Mouse (Mus musculus): Measurements from ENCODE around the gene Cfap206. TPM values are rescaled to one million over a fixed set of nuclear protein-coding genes. Genes with fewer than 3 reads are reported as not detected.
A peak's percentile ranks its signal among the peaks of the same experiment; 100 is the strongest.

Gene Cfap206
- polyA plus RNA-seq, 1 experiment from 2014 or later: 11.1 TPM

- ATAC-seq (ENCODE audit: low read depth): no peak
- WGBS: 63% methylated on average over 4 of the region's 4 CpGs
- Histone ChIP-seq H3K4me3 (ENCODE audit: low read length) (no peak overlapping the region), H3K36me3 (ENCODE audit: control insufficient read depth, insufficient read depth, low read length) (no peaks in the 10 kb centered on the region), H3K9ac (ENCODE audit: low read length) (no peak overlapping the region), H3K27me3 (ENCODE audit: control insufficient read depth, insufficient read depth, low read depth, low read length) (no peaks in the 10 kb centered on the region), H3K27ac (ENCODE audit: low read length) (no peak overlapping the region), H3K4me1 (replicated peaks; ENCODE audit: control insufficient read depth, insufficient read depth, low read length) (no peaks in the 10 kb centered on the region), H3K4me2 (ENCODE audit: low read depth, low read length) (no peak overlapping the region), H3K9me3 (ENCODE audit: control insufficient read depth, low read length) (peaks cover 5% of the 10 kb centered on the region)
Measured at GRCm38 (mm10) chr4:34723186-34723585, 6.8 kb downstream of the Cfap206 start.

GRCm38 (mm10) chr4:34720127-34720895 is 9.7 kb downstream of the Cfap206 start:
- Histone ChIP-seq H3K4me1 (replicated peaks; ENCODE audit: control insufficient read depth, insufficient read depth, low read length) (no peaks in the 10 kb centered on the region), H3K9me3 (ENCODE audit: control insufficient read depth, low read length) (peaks cover 5% of the 10 kb centered on the region), H3K36me3 (ENCODE audit: control insufficient read depth, insufficient read depth, low read length) (no peaks in the 10 kb centered on the region), H3K27me3 (ENCODE audit: control insufficient read depth, insufficient read depth, low read depth, low read length) (no peaks in the 10 kb centered on the region), H3K27ac (ENCODE audit: low read length) (no peak overlapping the region), H3K4me3 (ENCODE audit: low read length) (no peak overlapping the region), H3K4me2 (ENCODE audit: low read depth, low read length) (no peak overlapping the region), H3K9ac (ENCODE audit: low read length) (no peak overlapping the region)
- WGBS: 87% methylated on average over 7 of the region's 7 CpGs
- no peak for ATAC-seq (ENCODE audit: low read depth)

GRCm38 (mm10) chr4:34719421-34719820 is 10.6 kb downstream of the Cfap206 start:
- Histone ChIP-seq H3K9me3 (ENCODE audit: control insufficient read depth, low read length) (peaks cover 5% of the 10 kb centered on the region), H3K9ac (ENCODE audit: low read length) (no peak overlapping the region), H3K4me1 (replicated peaks; ENCODE audit: control insufficient read depth, insufficient read depth, low read length) (no peaks in the 10 kb centered on the region), H3K4me2 (ENCODE audit: low read depth, low read length) (no peak overlapping the region), H3K36me3 (ENCODE audit: control insufficient read depth, insufficient read depth, low read length) (no peaks in the 10 kb centered on the region), H3K4me3 (ENCODE audit: low read length) (no peak overlapping the region), H3K27me3 (ENCODE audit: control insufficient read depth, insufficient read depth, low read depth, low read length) (no peaks in the 10 kb centered on the region), H3K27ac (ENCODE audit: low read length) (no peak overlapping the region)
- WGBS: 96% methylated on average over 12 of the region's 12 CpGs
- no peak for ATAC-seq (ENCODE audit: low read depth)

- no peak overlapping the region for H3K27ac ChIP-seq (ENCODE audit: low read length)
- no peaks in the 10 kb centered on the region for H3K36me3 ChIP-seq (ENCODE audit: control insufficient read depth, insufficient read depth, low read length)
- H3K4me2 ChIP-seq (ENCODE audit: low read depth, low read length): no peak overlapping the region
- peaks cover 5% of the 10 kb centered on the region for H3K9me3 ChIP-seq (ENCODE audit: control insufficient read depth, low read length)
- H3K4me3 ChIP-seq (ENCODE audit: low read length): no peak overlapping the region
- ATAC-seq (ENCODE audit: low read depth): no peak
- no peaks in the 10 kb centered on the region for H3K4me1 ChIP-seq (replicated peaks; ENCODE audit: control insufficient read depth, insufficient read depth, low read length)
- 95% methylated on average over 1 of the region's 1 CpGs for WGBS
- H3K27me3 ChIP-seq (ENCODE audit: control insufficient read depth, insufficient read depth, low read depth, low read length): no peaks in the 10 kb centered on the region
- H3K9ac ChIP-seq (ENCODE audit: low read length): no peak overlapping the region
Measured at GRCm38 (mm10) chr4:34715062-34715461, 14.9 kb downstream of the Cfap206 start.

- 61% methylated on average over 3 of the region's 3 CpGs for WGBS
- H3K27ac ChIP-seq (ENCODE audit: low read length): no peak overlapping the region
- H3K4me1 ChIP-seq (replicated peaks; ENCODE audit: control insufficient read depth, insufficient read depth, low read length): no peaks in the 10 kb centered on the region
- ATAC-seq (ENCODE audit: low read depth): no peak
- H3K4me3 ChIP-seq (ENCODE audit: low read length): no peak overlapping the region
- no peaks in the 10 kb centered on the region for H3K9me3 ChIP-seq (ENCODE audit: control insufficient read depth, low read length)
- no peaks in the 10 kb centered on the region for H3K27me3 ChIP-seq (ENCODE audit: control insufficient read depth, insufficient read depth, low read depth, low read length)
- H3K4me2 ChIP-seq (ENCODE audit: low read depth, low read length): no peak overlapping the region
- no peaks in the 10 kb centered on the region for H3K36me3 ChIP-seq (ENCODE audit: control insufficient read depth, insufficient read depth, low read length)
- H3K9ac ChIP-seq (ENCODE audit: low read length): no peak overlapping the region
Measured at GRCm38 (mm10) chr4:34708127-34708526, 21.9 kb downstream of the Cfap206 start.

GRCm38 (mm10) chr4:34707248-34707647 is 22.8 kb downstream of the Cfap206 start:
- WGBS: 68% methylated on average over 3 of the region's 3 CpGs
- no peak overlapping the region for H3K4me3 ChIP-seq (ENCODE audit: low read length)

DNA sequence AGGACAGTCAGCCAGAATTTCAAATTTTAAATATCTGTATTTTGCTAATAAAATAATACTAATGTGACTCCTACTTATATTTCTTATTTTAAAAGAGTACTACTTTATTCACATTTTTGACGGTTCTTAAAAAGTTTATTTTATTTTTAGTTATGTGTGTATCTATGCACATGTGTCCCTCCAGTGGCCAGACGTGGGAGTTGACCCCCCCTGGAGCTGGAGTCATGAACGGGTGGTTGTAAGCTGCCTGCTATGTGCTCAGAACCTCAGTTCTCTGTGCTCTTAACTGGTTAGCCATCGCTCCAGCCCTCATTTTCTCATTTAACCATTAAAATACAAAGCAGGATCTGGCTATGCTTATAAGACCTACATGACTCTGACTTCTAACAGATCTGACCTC is 27.0 kb downstream of the Cfap206 start:
- no peaks in the 10 kb centered on the region for H3K9me3 ChIP-seq (ENCODE audit: control insufficient read depth, low read length)
- no peaks in the 10 kb centered on the region for H3K27me3 ChIP-seq (ENCODE audit: control insufficient read depth, insufficient read depth, low read depth, low read length)
- ATAC-seq (ENCODE audit: low read depth): no peak
- 67% methylated on average over 4 of the region's 4 CpGs for WGBS
- no peak overlapping the region for H3K27ac ChIP-seq (ENCODE audit: low read length)
- H3K36me3 ChIP-seq (ENCODE audit: control insufficient read depth, insufficient read depth, low read length): no peaks in the 10 kb centered on the region
- no peaks in the 10 kb centered on the region for H3K4me1 ChIP-seq (replicated peaks; ENCODE audit: control insufficient read depth, insufficient read depth, low read length)
- no peak overlapping the region for H3K4me3 ChIP-seq (ENCODE audit: low read length)
- no peak overlapping the region for H3K9ac ChIP-seq (ENCODE audit: low read length)
- H3K4me2 ChIP-seq (ENCODE audit: low read depth, low read length): no peak overlapping the region

More at GRCm38 (mm10) chr4:34707248-34707647, 22.8 kb downstream of the Cfap206 start:
- ATAC-seq (ENCODE audit: low read depth): no peak
- Histone ChIP-seq H3K27me3 (ENCODE audit: control insufficient read depth, insufficient read depth, low read depth, low read length) (no peaks in the 10 kb centered on the region), H3K36me3 (ENCODE audit: control insufficient read depth, insufficient read depth, low read length) (no peaks in the 10 kb centered on the region), H3K27ac (ENCODE audit: low read length) (no peak overlapping the region), H3K9ac (ENCODE audit: low read length) (no peak overlapping the region), H3K4me2 (ENCODE audit: low read depth, low read length) (no peak overlapping the region), H3K9me3 (ENCODE audit: control insufficient read depth, low read length) (no peaks in the 10 kb centered on the region), H3K4me1 (replicated peaks; ENCODE audit: control insufficient read depth, insufficient read depth, low read length) (no peaks in the 10 kb centered on the region)

DNA sequence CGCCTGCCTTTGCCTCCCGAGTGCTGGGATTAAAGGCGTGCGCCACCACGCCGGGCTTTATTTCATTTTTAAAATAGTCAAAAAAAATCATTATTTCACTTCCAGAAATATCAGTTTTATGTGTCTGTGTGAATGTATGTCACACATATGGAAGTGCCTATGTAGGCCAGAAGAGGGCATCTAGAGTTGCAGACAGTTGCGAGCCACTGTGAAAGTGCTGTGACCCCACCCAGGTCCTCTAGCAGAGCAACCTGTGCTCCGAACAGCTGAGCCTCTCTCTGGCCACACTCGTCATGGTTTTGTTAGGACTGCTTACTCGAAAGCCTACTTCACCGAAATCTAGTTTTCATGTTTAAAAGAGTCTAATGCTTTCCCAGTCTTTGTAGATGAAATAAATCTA is 27.8 kb downstream of the Cfap206 start:
- H3K36me3 ChIP-seq (ENCODE audit: control insufficient read depth, insufficient read depth, low read length): no peaks in the 10 kb centered on the region
- no peak for ATAC-seq (ENCODE audit: low read depth)
- no peak overlapping the region for H3K9ac ChIP-seq (ENCODE audit: low read length)
- no peaks in the 10 kb centered on the region for H3K4me1 ChIP-seq (replicated peaks; ENCODE audit: control insufficient read depth, insufficient read depth, low read length)
- H3K4me2 ChIP-seq (ENCODE audit: low read depth, low read length): no peak overlapping the region
- no peaks in the 10 kb centered on the region for H3K9me3 ChIP-seq (ENCODE audit: control insufficient read depth, low read length)
- no peak overlapping the region for H3K4me3 ChIP-seq (ENCODE audit: low read length)
- no peaks in the 10 kb centered on the region for H3K27me3 ChIP-seq (ENCODE audit: control insufficient read depth, insufficient read depth, low read depth, low read length)
- 95% methylated on average over 11 of the region's 11 CpGs for WGBS
- no peak overlapping the region for H3K27ac ChIP-seq (ENCODE audit: low read length)

DNA sequence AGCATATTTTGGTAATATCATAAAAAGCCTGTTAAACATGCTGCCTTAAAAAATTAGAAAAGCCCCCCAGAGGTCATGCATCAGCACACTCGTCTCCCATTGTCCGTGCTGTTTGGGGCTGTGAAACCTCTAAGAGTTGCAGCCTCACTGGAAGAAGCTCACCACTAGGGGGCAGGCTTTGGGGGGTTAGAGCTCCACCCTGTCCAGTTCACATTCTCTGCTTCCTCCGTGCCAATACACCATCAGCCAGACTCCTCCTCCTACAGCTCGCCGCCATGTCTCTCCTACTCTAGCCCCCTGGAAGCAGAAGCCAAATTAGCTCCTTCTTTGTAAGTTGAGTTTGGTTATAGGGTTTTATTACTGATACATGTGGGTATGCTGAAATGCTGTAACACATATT is 28.5 kb downstream of the Cfap206 start:
- H3K9me3 ChIP-seq (ENCODE audit: control insufficient read depth, low read length): no peaks in the 10 kb centered on the region
- H3K4me3 ChIP-seq (ENCODE audit: low read length): no peak overlapping the region
- H3K36me3 ChIP-seq (ENCODE audit: control insufficient read depth, insufficient read depth, low read length): no peaks in the 10 kb centered on the region
- 0 out of 2 replicates have a peak, but pooled peaks have one; percentile 36 for ATAC-seq (ENCODE audit: low read depth)
- 48% methylated on average over 5 of the region's 5 CpGs for WGBS
- no peaks in the 10 kb centered on the region for H3K27me3 ChIP-seq (ENCODE audit: control insufficient read depth, insufficient read depth, low read depth, low read length)
- H3K27ac ChIP-seq (ENCODE audit: low read length): no peak overlapping the region
- no peak overlapping the region for H3K9ac ChIP-seq (ENCODE audit: low read length)
- H3K4me1 ChIP-seq (replicated peaks; ENCODE audit: control insufficient read depth, insufficient read depth, low read length): no peaks in the 10 kb centered on the region
- no peak overlapping the region for H3K4me2 ChIP-seq (ENCODE audit: low read depth, low read length)
